Mouse (Mus musculus): Measurements from ENCODE around the gene Lbhd1.

DNA sequence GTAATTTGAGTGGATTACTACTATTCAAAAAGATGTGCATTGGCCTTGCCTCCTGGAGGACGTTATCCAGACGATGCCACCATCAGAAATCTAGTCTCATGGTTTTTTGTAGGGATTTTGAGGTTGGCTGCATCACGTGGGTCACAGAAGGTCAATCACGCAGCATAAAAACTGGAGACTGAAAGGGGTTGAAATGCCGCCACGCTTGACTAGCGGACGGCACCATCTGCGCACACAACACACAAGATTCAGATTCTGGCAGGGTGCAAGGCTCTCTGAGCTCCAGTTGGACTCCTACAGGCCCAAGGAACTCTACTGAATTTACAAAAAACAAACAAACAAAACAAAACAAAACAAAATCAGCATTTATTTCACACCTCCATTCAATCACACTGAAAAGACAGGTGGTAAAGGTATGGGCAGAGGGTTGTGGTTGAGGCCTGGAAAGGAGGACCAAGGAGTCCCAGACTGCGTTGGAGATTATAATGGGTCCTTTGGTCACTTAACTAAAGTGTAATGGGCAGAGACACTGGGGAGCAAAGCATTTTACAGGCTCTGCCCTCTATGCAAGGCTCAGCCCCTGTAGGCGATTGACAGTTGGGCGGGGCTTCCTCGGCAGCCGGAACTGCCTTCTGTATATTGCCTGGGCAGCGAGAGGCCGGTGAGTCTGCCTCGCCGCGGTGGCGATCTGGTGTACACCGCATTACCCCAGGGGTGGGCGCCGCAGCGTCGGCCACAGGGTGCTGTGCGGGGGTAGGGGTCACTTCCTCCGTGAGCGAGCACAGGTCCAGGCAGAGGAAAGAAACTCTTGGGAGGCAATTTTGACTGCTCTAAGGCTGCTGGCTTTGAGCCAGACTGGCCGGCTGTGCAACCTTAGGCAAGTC lies 43.4 kb upstream of the Lbhd1 start:
- TF ChIP-seq CTCF (IDR thresholded peaks at IDR 0.05; ENCODE audit: low read depth) (no peak), EP300 (IDR thresholded peaks at IDR 0.05; ENCODE audit: low read depth) (no peak)
